Mouse (Mus musculus) kidney, postnatal 0 days (tissue): ENCODE data around the gene D11Wsu47e. TPM values are rescaled to one million over a fixed set of nuclear protein-coding genes. Genes with fewer than 3 reads are reported as not detected.
"Not testable (repeated sequence)": the region's sequence is repeated elsewhere in the genome, so short reads cannot be mapped to it uniquely, and the experiment has no call there.

ENCODE experiments used
- ATAC-seq: fragments of 200-750 bp; cut with Nextera tagmentation; replicated peaks from 2 replicates; pipeline ENCODE4 v1.8.0; 2017; ENCODE audit warnings: low read depth, moderate number of reproducible peaks, moderate TSS enrichment, moderate library complexity; ENCODE audit not compliant: low FRiP score
- DNase-seq: peaks from one replicate; pipeline ENCODE4 v3.0.0-alpha.2; 2016; ENCODE audit warnings: low spot score
- H3K27ac ChIP-seq: fragments of 300-500 bp; sonication (generic); 2 replicates; pipeline ENCODE4 v1.5.1; 2014; ENCODE audit warnings: mild to moderate bottlenecking
- H3K27me3 ChIP-seq: fragments of 300-500 bp; sonication (generic); 2 replicates; pipeline ENCODE4 v1.6.1; 2014; ENCODE audit warnings: low read length, mixed read lengths; ENCODE audit not compliant: insufficient read depth
- H3K36me3 ChIP-seq: fragments of 300-500 bp; sonication (generic); 2 replicates; pipeline ENCODE4 v1.6.1; 2014; ENCODE audit warnings: low read length, mixed read lengths; ENCODE audit not compliant: insufficient read depth
- H3K4me1 ChIP-seq: fragments of 300-500 bp; sonication (generic); replicated peaks from 2 replicates; pipeline ENCODE4 v1.6.1; 2014; ENCODE audit warnings: antibody characterized with exemption, low read length, mixed read lengths; ENCODE audit not compliant: insufficient read depth
- H3K4me2 ChIP-seq: fragments of 300-500 bp; sonication (generic); 2 replicates; pipeline ENCODE4 v1.6.1; 2014; ENCODE audit warnings: mild to moderate bottlenecking, low read length, moderate library complexity, mixed read lengths
- H3K4me3 ChIP-seq: fragments of 300-500 bp; sonication (generic); replicated peaks from 2 replicates; pipeline ENCODE4 v1.5.1; 2014; ENCODE audit warnings: low read depth, low read length
- H3K9ac ChIP-seq: fragments of 300-500 bp; sonication (generic); 2 replicates; pipeline ENCODE4 v1.6.1; 2014; ENCODE audit warnings: low read depth, low read length
- H3K9me3 ChIP-seq: fragments of 300-500 bp; sonication (generic); replicated peaks from 2 replicates; pipeline ENCODE4 v1.6.1; 2016; ENCODE audit warnings: low read length, inconsistent platforms, mixed read lengths
- CTCF ChIP-seq: IDR thresholded peaks from 2 replicates; pipeline ENCODE4 v1.5.1; 2016; ENCODE audit warnings: antibody characterized with exemption, low read depth, mild to moderate bottlenecking, moderate library complexity
- WGBS: fragments of 180-500 bp; shearing (Covaris S2); extraction: QIAGEN DNeasy Blood & Tissue Kit; methylation state at CpG from one replicate; pipeline ENCODE4 v1.1.7; 2014; 5-methylcytosine and 5-hydroxymethylcytosine counted together
- polyA plus RNA-seq: library from polyadenylated mRNA; unstranded; fragments of >200 nt; fragmentation: Nextera tagmentation; extraction: Ambion mirVana; gene quantifications from 2 replicates; pipeline ENCODE4 v1.2.1, GENCODE M21; 2015

Gene D11Wsu47e
- polyA plus RNA-seq, 1 experiment from 2014 or later, result 18.8 TPM

DNA sequence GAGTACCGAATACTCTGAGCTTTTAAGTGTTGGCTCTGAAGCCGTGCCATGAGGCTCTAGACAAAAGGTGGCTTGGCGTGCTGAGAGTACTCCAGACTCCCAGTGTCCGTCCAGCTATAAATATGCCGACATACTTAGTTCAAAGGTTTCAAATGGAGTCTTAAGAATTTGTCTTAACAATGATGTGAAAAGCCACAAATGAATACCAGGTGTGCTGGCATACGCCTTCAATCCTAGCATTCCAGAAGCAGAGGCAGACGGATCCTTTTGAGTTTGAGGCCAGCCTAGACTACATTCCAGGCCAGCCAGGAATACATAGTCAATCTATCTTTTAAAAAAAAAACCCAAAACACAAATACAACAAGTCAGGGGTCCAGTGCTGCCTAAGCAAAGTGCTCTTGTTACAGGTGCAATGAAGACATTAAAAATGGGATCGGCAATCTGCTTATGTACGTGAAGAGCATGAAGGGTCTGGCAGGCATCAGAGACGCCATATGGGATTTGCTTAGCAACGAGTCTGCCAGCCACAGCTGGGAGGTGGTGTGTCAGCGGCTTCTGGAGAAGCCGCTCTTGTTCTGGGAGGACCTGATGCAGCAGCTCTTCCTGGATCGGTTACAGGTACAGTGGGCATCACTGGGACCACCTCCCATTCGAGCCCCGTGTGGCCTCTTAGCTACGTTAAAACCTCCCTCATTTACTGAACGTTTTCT is 29.5 kb upstream of the D11Wsu47e start:
- WGBS, result 82% methylated on average over 18 of the region's 18 CpGs
- ATAC-seq, result no peak
- DNase-seq, result no peak
- no peaks in the 10 kb centered on the region for H3K9me3 ChIP-seq
- no peak for TF ChIP-seq CTCF
- H3K4me2 ChIP-seq, result no peak overlapping the region
- H3K27me3 ChIP-seq, result no peaks in the 10 kb centered on the region
- H3K4me1 ChIP-seq, result 0 out of 2 replicates have a peak, but pooled peaks cover 5% of the 10 kb centered on the region
- H3K27ac ChIP-seq, result no peak overlapping the region
- H3K36me3 ChIP-seq, result peaks cover 64% of the 10 kb centered on the region
- no peak overlapping the region for H3K9ac ChIP-seq
- no peak overlapping the region for H3K4me3 ChIP-seq

DNA sequence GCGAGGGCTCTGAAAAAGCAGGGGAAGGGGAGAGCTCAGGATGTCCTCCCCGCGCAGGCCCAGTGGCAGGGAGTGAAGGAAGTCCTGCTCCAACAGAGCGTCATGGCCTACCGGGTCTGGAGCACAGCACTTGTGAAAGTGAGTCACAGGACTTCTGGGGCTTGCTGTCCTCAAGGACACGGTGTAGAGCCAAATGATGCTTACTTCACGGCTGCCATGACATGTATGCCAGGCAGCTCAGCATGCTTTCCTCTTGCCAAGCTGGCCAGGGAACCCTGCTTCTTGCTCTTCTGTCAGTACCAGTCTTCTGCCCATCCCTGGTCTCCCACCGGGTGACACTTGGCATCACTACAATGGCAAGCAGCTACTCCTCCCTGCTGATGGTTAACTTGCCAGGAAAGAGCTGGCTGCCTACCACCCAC is 27.7 kb upstream of the D11Wsu47e start:
- peaks cover 72% of the 10 kb centered on the region for H3K36me3 ChIP-seq
- H3K4me1 ChIP-seq, result no peaks in the 10 kb centered on the region
- no peaks in the 10 kb centered on the region for H3K9me3 ChIP-seq
- H3K4me2 ChIP-seq, result no peak overlapping the region
- DNase-seq, result no peak
- H3K9ac ChIP-seq, result no peak overlapping the region
- 87% methylated on average over 8 of the region's 8 CpGs for WGBS
- ATAC-seq, result no peak
- H3K27ac ChIP-seq, result no peak overlapping the region
- no peaks in the 10 kb centered on the region for H3K27me3 ChIP-seq
- no peak for TF ChIP-seq CTCF
- H3K4me3 ChIP-seq, result no peak overlapping the region

DNA sequence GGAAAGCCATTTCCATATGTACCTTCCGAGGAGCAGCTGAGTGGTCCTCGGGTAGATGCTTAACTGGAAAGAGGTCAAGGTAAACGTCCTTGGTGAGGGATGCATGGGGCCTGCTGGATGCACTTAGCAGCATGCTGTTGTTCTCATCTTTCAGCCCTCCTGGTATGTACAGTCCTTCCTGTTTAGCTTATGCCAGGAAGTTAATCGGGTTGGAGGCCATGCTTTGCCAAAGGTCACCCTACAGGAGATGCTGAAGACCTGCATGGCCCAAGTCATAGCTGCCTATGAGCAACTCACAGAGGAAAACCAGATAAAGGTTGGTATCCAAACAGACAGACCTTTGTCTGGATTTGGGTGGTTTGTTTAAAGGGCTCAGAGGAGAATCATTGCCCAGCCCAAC is 27.0 kb upstream of the D11Wsu47e start:
- H3K4me1 ChIP-seq, result no peaks in the 10 kb centered on the region
- H3K4me2 ChIP-seq, result no peak overlapping the region

DNA sequence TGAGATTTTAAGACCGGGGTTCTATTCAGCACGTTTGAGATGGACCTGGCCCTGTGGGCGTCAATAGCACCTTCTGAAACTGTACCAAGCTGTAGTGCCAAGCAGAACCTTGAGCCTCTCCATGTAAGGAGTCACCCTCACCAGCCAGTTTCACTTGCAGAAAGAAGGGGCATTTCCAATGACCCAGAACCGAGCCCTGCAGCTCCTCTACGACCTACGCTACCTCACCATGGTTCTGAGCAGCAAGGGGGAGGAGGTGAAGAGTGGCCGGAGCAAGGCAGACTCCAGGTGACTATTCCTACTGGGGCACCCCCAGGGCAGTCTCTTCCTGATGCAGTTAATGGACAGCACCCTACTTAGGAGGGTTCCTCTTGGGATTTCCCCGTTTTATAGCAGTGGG is 25.9 kb upstream of the D11Wsu47e start:
- no peak for DNase-seq
- Histone ChIP-seq H3K27ac (peak overlapping the region; percentile 47), H3K27me3 (no peaks in the 10 kb centered on the region), H3K4me1 (no peaks in the 10 kb centered on the region), H3K9ac (no peak overlapping the region), H3K4me3 (no peak overlapping the region), H3K36me3 (peaks cover 69% of the 10 kb centered on the region), H3K4me2 (no peak overlapping the region), H3K9me3 (no peaks in the 10 kb centered on the region)
- peak; percentile 40; the same call in 1 of the 2 replicates for ATAC-seq
- no peak for TF ChIP-seq CTCF
- WGBS, result 62% methylated on average over 8 of the region's 8 CpGs

More for the DNA sequence above, 27.0 kb upstream of the D11Wsu47e start:
- DNase-seq (no peak), ATAC-seq (no peak)
- Histone ChIP-seq H3K9ac (no peak overlapping the region), H3K27me3 (no peaks in the 10 kb centered on the region), H3K27ac (no peak overlapping the region), H3K36me3 (peaks cover 77% of the 10 kb centered on the region), H3K9me3 (no peaks in the 10 kb centered on the region), H3K4me3 (no peak overlapping the region)
- WGBS, result 53% methylated on average over 4 of the region's 4 CpGs
- TF ChIP-seq CTCF, result no peak

DNA sequence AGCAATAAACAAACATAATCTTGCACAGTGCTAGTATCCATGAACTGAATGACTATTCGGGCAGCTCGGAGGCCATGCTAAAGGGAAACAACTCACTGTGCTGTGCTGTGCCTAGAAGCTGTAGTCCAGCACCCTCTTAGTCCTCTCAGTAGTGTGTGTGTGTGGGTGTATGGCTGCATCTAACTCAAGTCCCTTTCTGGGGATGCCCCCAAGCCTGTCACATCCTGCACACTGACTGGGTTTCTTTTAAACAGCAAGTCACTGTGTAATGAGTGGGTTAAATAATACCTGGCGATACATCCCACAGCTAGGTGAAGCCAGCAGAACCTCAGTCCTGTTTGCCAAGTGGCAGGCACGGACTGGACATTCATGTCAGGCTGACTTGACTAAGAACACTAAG is 25.4 kb upstream of the D11Wsu47e start:
- Histone ChIP-seq H3K27ac (peak overlapping the region; percentile 47), H3K27me3 (no peaks in the 10 kb centered on the region), H3K4me1 (no peaks in the 10 kb centered on the region), H3K4me3 (no peak overlapping the region), H3K9ac (no peak overlapping the region), H3K36me3 (peaks cover 69% of the 10 kb centered on the region), H3K4me2 (no peak overlapping the region), H3K9me3 (no peaks in the 10 kb centered on the region)
- no peak for DNase-seq
- WGBS, result 61% methylated on average over 4 of the region's 4 CpGs
- no peak for TF ChIP-seq CTCF
- ATAC-seq, result no peak

DNA sequence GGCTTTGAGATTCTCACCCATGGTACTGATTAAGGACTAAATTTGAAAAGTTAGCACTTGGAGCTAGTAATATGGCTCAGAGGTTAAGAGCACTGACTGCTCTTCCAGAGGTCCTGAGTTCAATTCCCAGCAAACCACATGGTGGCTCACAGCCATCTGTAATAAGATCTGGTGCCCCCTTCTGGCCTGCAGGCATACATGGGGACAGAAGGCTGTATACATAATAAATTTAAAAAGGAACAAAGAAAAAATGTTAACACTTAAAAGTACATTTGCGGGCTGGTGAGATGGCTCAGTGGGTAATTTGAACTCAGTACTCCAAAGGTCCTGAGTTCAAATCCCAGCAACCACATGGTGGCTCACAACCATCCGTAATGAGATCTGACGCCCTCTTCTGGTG is 24.0 kb upstream of the D11Wsu47e start:
- not testable (repeated sequence) for H3K4me2 ChIP-seq, DNase-seq, ATAC-seq, H3K9ac ChIP-seq, H3K4me1 ChIP-seq, H3K4me3 ChIP-seq, H3K27ac ChIP-seq, H3K9me3 ChIP-seq, H3K27me3 ChIP-seq
- WGBS, result 90% methylated on average over 3 of the region's 3 CpGs
- H3K36me3 ChIP-seq, result peaks cover 61% of the 10 kb centered on the region
- TF ChIP-seq CTCF, result peak; percentile 39
